In genomic region chr4:107830189-107830588, GRCm38 (mm10) we compare ENCODE assay signal across 13 mouse cellular contexts. TPM values are rescaled to one million over a fixed set of nuclear protein-coding genes. Genes with fewer than 3 reads are reported as not detected.
DNase-seq lines count a peak whose midpoint lies in the region; ATAC-seq lines count a peak whose summit lies in the region.
"Had no signal": no experiment of that assay in that cellular context is flagged by ENCODE, and none has a peak within 500 bp of the region (broad histone marks: within the 10 kb centered on the region; RNA-seq: fewer than 3 reads in every experiment).

No protein-coding gene starts in this region.

- no peaks in the 10 kb centered on the region for H3K9me3 ChIP-seq in forebrain, embryonic 10.5 days
- H3K9me3 ChIP-seq in hindbrain, embryonic 16.5 days (ENCODE audit: control insufficient read depth, low read length) = no peaks in the 10 kb centered on the region
- no peaks in the 10 kb centered on the region for H3K9me3 ChIP-seq in midbrain, embryonic 16.5 days (replicated peaks; ENCODE audit: control insufficient read depth, low read length, poor library complexity, severe bottlenecking)
- H3K9me3 ChIP-seq in kidney, embryonic 15.5 days (replicated peaks) = no peaks in the 10 kb centered on the region
- H3K9me3 ChIP-seq in intestine, embryonic 15.5 days = no peaks in the 10 kb centered on the region
- H3K9me3 ChIP-seq: embryonic facial prominence, embryonic 12.5 days had no signal

- no peaks in the 10 kb centered on the region for H3K27me3 ChIP-seq in forebrain, embryonic 10.5 days (ENCODE audit: poor library complexity, severe bottlenecking)
- no peaks in the 10 kb centered on the region for H3K27me3 ChIP-seq in hindbrain, embryonic 16.5 days (replicated peaks; ENCODE audit: control insufficient read depth, insufficient read depth, low read length)
- no peaks in the 10 kb centered on the region for H3K27me3 ChIP-seq in midbrain, embryonic 16.5 days (ENCODE audit: control insufficient read depth, insufficient read depth, low read depth, low read length)
- 0 out of 2 replicates have a peak, but pooled peaks cover 6% of the 10 kb centered on the region for H3K27me3 ChIP-seq in kidney, embryonic 15.5 days
- no peaks in the 10 kb centered on the region for H3K27me3 ChIP-seq in intestine, embryonic 15.5 days (replicated peaks)
- H3K27me3 ChIP-seq: embryonic facial prominence, embryonic 12.5 days had no signal

- H3K36me3 ChIP-seq in forebrain, embryonic 10.5 days (replicated peaks) = peaks cover 27% of the 10 kb centered on the region; the same call in 1 of the 2 replicates
- no peaks in the 10 kb centered on the region for H3K36me3 ChIP-seq in hindbrain, embryonic 16.5 days (ENCODE audit: control insufficient read depth, insufficient read depth, low read length)
- no peaks in the 10 kb centered on the region for H3K36me3 ChIP-seq in midbrain, embryonic 16.5 days (ENCODE audit: control insufficient read depth, insufficient read depth, low read length)
- no peaks in the 10 kb centered on the region for H3K36me3 ChIP-seq in kidney, embryonic 15.5 days
- no peaks in the 10 kb centered on the region for H3K36me3 ChIP-seq in intestine, embryonic 15.5 days
- H3K36me3 ChIP-seq: embryonic facial prominence, embryonic 12.5 days had no signal

- 75% methylated on average over 10 of the region's 10 CpGs for WGBS in forebrain, embryonic 10.5 days
- 29% methylated on average over 10 of the region's 10 CpGs for WGBS in hindbrain, embryonic 16.5 days
- WGBS in midbrain, embryonic 16.5 days = 38% methylated on average over 10 of the region's 10 CpGs
- WGBS in kidney, embryonic 15.5 days = 65% methylated on average over 10 of the region's 10 CpGs
- 78% methylated on average over 10 of the region's 10 CpGs for WGBS in intestine, embryonic 15.5 days

- H3K4me2 ChIP-seq in hindbrain, embryonic 16.5 days (ENCODE audit: low read length) = no peak overlapping the region
- H3K4me2 ChIP-seq in midbrain, embryonic 16.5 days (ENCODE audit: low read length) = no peak overlapping the region
- no peak overlapping the region for H3K4me2 ChIP-seq in kidney, embryonic 15.5 days
- H3K4me2 ChIP-seq in intestine, embryonic 15.5 days (replicated peaks) = no peak overlapping the region
- H3K4me2 ChIP-seq: embryonic facial prominence, embryonic 12.5 days had no signal

- peaks cover 100% of the 10 kb centered on the region for H3K4me1 ChIP-seq in forebrain, embryonic 10.5 days
- H3K4me1 ChIP-seq in hindbrain, embryonic 16.5 days (ENCODE audit: control insufficient read depth, insufficient read depth, low read depth, low read length) = peaks cover 87% of the 10 kb centered on the region
- peaks cover 89% of the 10 kb centered on the region for H3K4me1 ChIP-seq in midbrain, embryonic 16.5 days (ENCODE audit: control insufficient read depth, insufficient read depth, low read length)
- H3K4me1 ChIP-seq in kidney, embryonic 15.5 days = peaks cover 33% of the 10 kb centered on the region
- peaks cover 27% of the 10 kb centered on the region for H3K4me1 ChIP-seq in intestine, embryonic 15.5 days (replicated peaks)

- H3K4me3 ChIP-seq in forebrain, embryonic 10.5 days = peak overlapping the region; percentile 1; the same call in 1 of the 2 replicates
- no peak overlapping the region for H3K4me3 ChIP-seq in hindbrain, embryonic 16.5 days (ENCODE audit: low read length)
- no peak overlapping the region for H3K4me3 ChIP-seq in midbrain, embryonic 16.5 days (ENCODE audit: low read depth, low read length)
- H3K4me3 ChIP-seq in kidney, embryonic 15.5 days (replicated peaks) = no peak overlapping the region
- H3K4me3 ChIP-seq in intestine, embryonic 15.5 days (replicated peaks) = no peak overlapping the region
- H3K4me3 ChIP-seq: embryonic facial prominence, embryonic 12.5 days; gastrocnemius, adult 2 months; myocyte had no signal

- H3K9ac ChIP-seq in hindbrain, embryonic 16.5 days (ENCODE audit: low read depth, low read length) = peak overlapping the region; percentile 32
- peak overlapping the region; percentile 51 for H3K9ac ChIP-seq in midbrain, embryonic 16.5 days (ENCODE audit: low read depth, low read length)
- no peak overlapping the region for H3K9ac ChIP-seq in kidney, embryonic 15.5 days
- no peak overlapping the region for H3K9ac ChIP-seq in intestine, embryonic 15.5 days
- H3K9ac ChIP-seq: embryonic facial prominence, embryonic 12.5 days had no signal

- ATAC-seq in hindbrain, embryonic 16.5 days = no peak
- no peak for ATAC-seq in midbrain, embryonic 16.5 days
- no peak for ATAC-seq in kidney, embryonic 15.5 days (replicated peaks; ENCODE audit: low FRiP score)
- ATAC-seq in intestine, embryonic 15.5 days = no peak

- H3K27ac ChIP-seq in forebrain, embryonic 10.5 days = peak overlapping the region; percentile 85
- H3K27ac ChIP-seq in hindbrain, embryonic 16.5 days (ENCODE audit: low read depth, low read length) = peak overlapping the region; percentile 60
- H3K27ac ChIP-seq in midbrain, embryonic 16.5 days (ENCODE audit: low read length) = peak overlapping the region; percentile 79
- no peak overlapping the region for H3K27ac ChIP-seq in kidney, embryonic 15.5 days
- H3K27ac ChIP-seq in intestine, embryonic 15.5 days = no peak overlapping the region
- H3K27ac ChIP-seq: embryonic facial prominence, embryonic 12.5 days; gastrocnemius, adult 2 months had no signal

- peak; percentile 21 for DNase-seq in cerebellum, adult 11-12 months
- no peak for DNase-seq in cerebellum, adult 8-10 months
- no peak for DNase-seq in forebrain, embryonic 10.5 days (ENCODE audit: extremely low spot score, low spot score)
- DNase-seq in thymus, postnatal 25 days = no peak
- DNase-seq: gastrocnemius, adult 2 months; kidney, adult 18-20 months; thymus, adult 2 months had no signal

RNA-seq across cellular contexts. Expression of gene Lrp8, which starts 28.1 kb away (rescaled TPM):
- polyA plus RNA-seq in forebrain, embryonic 10.5 days (2016; fragmentation: Nextera tagmentation; extraction: Ambion mirVana) = 11.2 and 11.3 TPM in 2 replicates
- 23.8 and 34.7 TPM in 2 replicates for polyA plus RNA-seq in hindbrain, embryonic 16.5 days (2015; fragmentation: Nextera tagmentation; extraction: Ambion mirVana)
- polyA plus RNA-seq in midbrain, embryonic 16.5 days (2015; fragmentation: Nextera tagmentation; extraction: Ambion mirVana) = 44.4 and 56.0 TPM in 2 replicates
- polyA plus RNA-seq in kidney, embryonic 15.5 days (2015; fragmentation: Nextera tagmentation; extraction: Ambion mirVana) = 2.2 and 2.6 TPM in 2 replicates
- polyA plus RNA-seq in intestine, embryonic 15.5 days (2015; fragmentation: Nextera tagmentation; extraction: Ambion mirVana) = 3.4 and 4.2 TPM in 2 replicates

RNA-seq across cellular contexts. Expression of gene Magoh, which starts 49.4 kb away (rescaled TPM):
- polyA plus RNA-seq in forebrain, embryonic 10.5 days (2016; fragmentation: Nextera tagmentation; extraction: Ambion mirVana) = 245 and 247 TPM in 2 replicates
- polyA plus RNA-seq in hindbrain, embryonic 16.5 days (2015; fragmentation: Nextera tagmentation; extraction: Ambion mirVana) = 87.7 and 88.8 TPM in 2 replicates
- polyA plus RNA-seq in midbrain, embryonic 16.5 days (2015; fragmentation: Nextera tagmentation; extraction: Ambion mirVana) = 103 and 108 TPM in 2 replicates
- polyA plus RNA-seq in kidney, embryonic 15.5 days (2015; fragmentation: Nextera tagmentation; extraction: Ambion mirVana) = 199 and 241 TPM in 2 replicates
- 160 and 194 TPM in 2 replicates for polyA plus RNA-seq in intestine, embryonic 15.5 days (2015; fragmentation: Nextera tagmentation; extraction: Ambion mirVana)

RNA-seq across cellular contexts. Expression of gene 0610037L13Rik, which starts 59.4 kb away (rescaled TPM):
- polyA plus RNA-seq in forebrain, embryonic 10.5 days (2016; fragmentation: Nextera tagmentation; extraction: Ambion mirVana) = 102 and 105 TPM in 2 replicates
- polyA plus RNA-seq in hindbrain, embryonic 16.5 days (2015; fragmentation: Nextera tagmentation; extraction: Ambion mirVana) = 95.5 and 98.6 TPM in 2 replicates
- polyA plus RNA-seq in midbrain, embryonic 16.5 days (2015; fragmentation: Nextera tagmentation; extraction: Ambion mirVana) = 86.7 and 88.1 TPM in 2 replicates
- 122 and 135 TPM in 2 replicates for polyA plus RNA-seq in kidney, embryonic 15.5 days (2015; fragmentation: Nextera tagmentation; extraction: Ambion mirVana)
- polyA plus RNA-seq in intestine, embryonic 15.5 days (2015; fragmentation: Nextera tagmentation; extraction: Ambion mirVana) = 106 and 109 TPM in 2 replicates

Comparison
In these comparisons a context has a peak if more than half of its experiments do, and no peak if none do; other contexts are left out.
1. H3K27ac ChIP-seq: peak in forebrain, embryonic 10.5 days (single experiment), hindbrain, embryonic 16.5 days (single experiment) and midbrain, embryonic 16.5 days (single experiment); none in kidney, embryonic 15.5 days (single experiment) and intestine, embryonic 15.5 days (single experiment).
2. H3K9ac ChIP-seq: peak in hindbrain, embryonic 16.5 days (single experiment) and midbrain, embryonic 16.5 days (single experiment); none in kidney, embryonic 15.5 days (single experiment) and intestine, embryonic 15.5 days (single experiment).